Mouse (Mus musculus): ENCODE data around the gene Sec14l2.

- no peak for TF ChIP-seq CTCF (IDR thresholded peaks at IDR 0.05; ENCODE audit: insufficient read depth, low read length)
- TF ChIP-seq POLR2A (IDR thresholded peaks at IDR 0.05; ENCODE audit: borderline replicate concordance, extremely low read depth, low read depth, low read length) = no peak
Observed at GRCm38 (mm10) chr11:4138964-4139363, 15.7 kb upstream of the Sec14l2 start.
